Mouse (Mus musculus) kidney, adult 2 months (tissue): ENCODE results near the gene Hrasls5. TPM values are rescaled to one million over a fixed set of nuclear protein-coding genes. Genes with fewer than 3 reads are reported as not detected.

ENCODE experiments used
- DNase-seq: peaks from one replicate; pipeline ENCODE4 v3.0.0; 2021
- H3K27ac ChIP-seq: fragments of 200-500 bp; 2 replicates; pipeline ENCODE4 v1.5.1; 2012; ENCODE audit warnings: low read depth, low read length, control low read depth, inconsistent platforms; ENCODE audit not compliant: insufficient read depth
- H3K27me3 ChIP-seq: fragments of 200-500 bp; replicated peaks from 2 replicates; pipeline ENCODE4 v1.6.1; 2012; ENCODE audit warnings: mild to moderate bottlenecking, moderate library complexity, low read length, inconsistent platforms; ENCODE audit not compliant: control insufficient read depth, insufficient read depth
- H3K36me3 ChIP-seq: fragments of 200-500 bp; 2 replicates; pipeline ENCODE4 v1.6.1; 2012; ENCODE audit warnings: mild to moderate bottlenecking, moderate library complexity, low read length, inconsistent platforms; ENCODE audit not compliant: control insufficient read depth, insufficient read depth
- H3K4me1 ChIP-seq: fragments of 200-500 bp; 2 replicates; pipeline ENCODE4 v1.6.1; 2011; ENCODE audit warnings: low read length; ENCODE audit not compliant: control insufficient read depth, insufficient read depth
- H3K4me3 ChIP-seq: fragments of 200-500 bp; 2 replicates; pipeline ENCODE4 v1.5.1; 2011; ENCODE audit warnings: mild to moderate bottlenecking, low read depth, low read length, control low read depth; ENCODE audit not compliant: insufficient read depth
- CTCF ChIP-seq: fragments of 200-500 bp; conservative IDR thresholded peaks from 2 replicates; pipeline ENCODE4 v1.5.1; 2011; ENCODE audit warnings: low read depth, mild to moderate bottlenecking, control low read depth, low read length, moderate library complexity, mixed read lengths; ENCODE audit not compliant: insufficient read depth, insufficient read length
- POLR2A ChIP-seq: fragments of 200-500 bp; IDR thresholded peaks from one replicate; pipeline ENCODE4 v1.6.1; 2011; ENCODE audit warnings: low read depth, low read length, control low read depth
- WGBS: fragments of 180-500 bp; shearing (Covaris S2); methylation state at CpG from one replicate; pipeline ENCODE4 v1.1.7; 2018; 5-methylcytosine and 5-hydroxymethylcytosine counted together
- polyA plus RNA-seq: library from polyadenylated mRNA; depleted of rRNA; stranded (reverse); fragments of >200 nt; gene quantifications from 2 replicates; pipeline ENCODE4 v1.2.3, GENCODE M21; 2012

Hrasls5 gene
- polyA plus RNA-seq, 1 experiment = 0.42 TPM

DNA sequence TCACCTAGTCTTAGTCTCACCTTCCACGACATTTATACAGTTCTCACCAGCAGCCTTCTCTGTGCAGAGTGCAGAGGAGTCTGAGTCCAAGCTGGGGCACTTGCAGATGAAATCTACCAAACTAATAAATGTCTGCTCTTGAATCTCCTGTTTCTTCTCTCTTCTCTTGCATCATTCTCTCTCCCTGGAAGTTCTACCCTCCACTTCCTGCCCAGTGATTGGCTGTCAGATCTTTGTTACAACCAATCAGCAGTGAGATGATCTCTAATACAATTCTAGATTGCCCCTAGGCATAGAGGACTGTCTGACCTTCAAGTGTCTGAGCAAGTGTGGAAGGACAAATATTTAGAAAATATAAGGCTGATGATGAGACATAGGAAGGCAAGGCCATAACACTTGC lies 36.2 kb upstream of the Hrasls5 start:
- Histone ChIP-seq H3K36me3 (no peaks in the 10 kb centered on the region), H3K27ac (no peak overlapping the region), H3K4me3 (no peak overlapping the region), H3K4me1 (no peaks in the 10 kb centered on the region), H3K27me3 (no peaks in the 10 kb centered on the region)
- whole genome bisulfite sequencing = 89% methylated on average over 1 of the region's 1 CpGs
- DNase-seq = no peak
- TF ChIP-seq POLR2A (no peak), CTCF (no peak)

- H3K27ac ChIP-seq = no peak overlapping the region
- peak; percentile 45 for DNase-seq
- no peaks in the 10 kb centered on the region for H3K27me3 ChIP-seq
- TF ChIP-seq CTCF (no peak), POLR2A (no peak)
- no peak overlapping the region for H3K4me3 ChIP-seq
- H3K36me3 ChIP-seq = no peaks in the 10 kb centered on the region
- whole genome bisulfite sequencing = 76% methylated on average over 3 of the region's 3 CpGs
- H3K4me1 ChIP-seq = no peaks in the 10 kb centered on the region
These were observed 34.6 kb upstream of the Hrasls5 start for GRCm38 (mm10) chr19:7577710-7578109.

GRCm38 (mm10) chr19:7581042-7581441 lies 31.3 kb upstream of the Hrasls5 start:
- no peaks in the 10 kb centered on the region for H3K27me3 ChIP-seq
- TF ChIP-seq POLR2A = no peak
- no peak for TF ChIP-seq CTCF
- no peak overlapping the region for H3K4me3 ChIP-seq
- H3K4me1 ChIP-seq = no peaks in the 10 kb centered on the region
- WGBS = 47% methylated on average over 5 of the region's 5 CpGs
- no peak overlapping the region for H3K27ac ChIP-seq
- DNase-seq = no peak
- no peaks in the 10 kb centered on the region for H3K36me3 ChIP-seq

GRCm38 (mm10) chr19:7583101-7583500 lies 29.2 kb upstream of the Hrasls5 start:
- DNase-seq = peak; percentile 56

DNA sequence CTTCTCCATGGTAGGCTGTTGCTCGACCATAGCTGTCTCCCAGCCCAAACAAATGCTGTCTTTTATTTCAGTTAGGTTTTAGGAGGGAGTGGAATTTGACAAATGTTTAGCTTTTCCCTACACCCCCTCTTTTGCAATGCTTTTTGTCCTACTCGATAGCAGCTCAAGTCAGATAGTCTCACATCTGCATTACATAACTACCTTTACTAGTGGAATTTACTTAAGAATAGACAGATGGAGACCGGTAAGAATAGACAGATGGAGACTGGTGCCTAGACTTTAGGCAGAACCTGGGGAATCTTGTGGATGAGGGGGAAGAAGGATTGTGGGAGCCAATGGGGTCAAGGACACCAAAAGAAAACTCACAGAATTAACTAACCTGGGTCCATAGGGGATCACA lies 28.7 kb upstream of the Hrasls5 start:
- H3K27ac ChIP-seq = no peak overlapping the region
- 81% methylated on average over 3 of the region's 3 CpGs for WGBS

More at GRCm38 (mm10) chr19:7583101-7583500, 29.2 kb upstream of the Hrasls5 start:
- TF ChIP-seq POLR2A (no peak), CTCF (no peak)
- Histone ChIP-seq H3K36me3 (no peaks in the 10 kb centered on the region), H3K27ac (no peak overlapping the region), H3K4me1 (no peaks in the 10 kb centered on the region), H3K27me3 (no peaks in the 10 kb centered on the region), H3K4me3 (no peak overlapping the region)
- WGBS = 76% methylated on average over 7 of the region's 7 CpGs

GRCm38 (mm10) chr19:7585279-7585678 lies 27.1 kb upstream of the Hrasls5 start:
- no peak for DNase-seq
- TF ChIP-seq POLR2A = no peak
- no peak for TF ChIP-seq CTCF
- Histone ChIP-seq H3K27ac (no peak overlapping the region), H3K4me3 (no peak overlapping the region), H3K4me1 (no peaks in the 10 kb centered on the region), H3K36me3 (no peaks in the 10 kb centered on the region), H3K27me3 (no peaks in the 10 kb centered on the region)
- 85% methylated on average over 8 of the region's 8 CpGs for WGBS

More for the DNA sequence above, 28.7 kb upstream of the Hrasls5 start:
- no peak for TF ChIP-seq CTCF
- TF ChIP-seq POLR2A = no peak
- Histone ChIP-seq H3K4me1 (no peaks in the 10 kb centered on the region), H3K4me3 (no peak overlapping the region), H3K36me3 (no peaks in the 10 kb centered on the region), H3K27me3 (no peaks in the 10 kb centered on the region)
- no peak for DNase-seq

- 95% methylated on average over 6 of the region's 6 CpGs for WGBS
- no peak for DNase-seq
- Histone ChIP-seq H3K36me3 (no peaks in the 10 kb centered on the region), H3K4me3 (no peak overlapping the region), H3K4me1 (no peaks in the 10 kb centered on the region), H3K27ac (no peak overlapping the region), H3K27me3 (no peaks in the 10 kb centered on the region)
- TF ChIP-seq POLR2A = no peak
- TF ChIP-seq CTCF = no peak
These were observed 26.6 kb upstream of the Hrasls5 start for GRCm38 (mm10) chr19:7585764-7586163.

DNA sequence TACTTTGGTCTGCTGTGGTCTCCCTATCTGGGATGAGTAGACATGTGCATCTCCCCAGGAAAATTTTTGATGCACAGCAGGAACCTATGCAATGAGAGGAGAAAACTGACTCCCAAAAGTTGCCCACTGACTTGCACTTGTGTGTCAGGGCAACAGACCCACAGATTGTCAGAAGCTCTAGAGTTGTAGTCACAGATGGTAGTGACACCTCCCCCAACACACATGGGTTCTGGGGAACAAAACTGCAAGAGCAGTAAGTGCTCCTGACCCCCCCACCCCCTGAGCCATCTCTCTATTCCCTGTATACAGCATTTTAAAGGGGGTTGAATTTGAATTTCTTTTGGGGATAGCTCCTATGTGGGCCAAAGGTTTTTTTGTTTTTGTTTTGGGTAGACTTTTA lies 21.5 kb upstream of the Hrasls5 start:
- H3K27ac ChIP-seq = no peak overlapping the region
- TF ChIP-seq POLR2A (no peak), CTCF (no peak)
- H3K36me3 ChIP-seq = no peaks in the 10 kb centered on the region
- DNase-seq = no peak
- H3K4me1 ChIP-seq = 0 out of 2 replicates have a peak, but pooled peaks cover 3% of the 10 kb centered on the region
- no peak overlapping the region for H3K4me3 ChIP-seq
- H3K27me3 ChIP-seq = no peaks in the 10 kb centered on the region
